Mouse (Mus musculus) MEL (cell line): ENCODE measurements around the gene Spata32.

Experiments
- CTCF ChIP-seq, 3 experiments: IDR thresholded peaks in 2 of 3; conservative IDR thresholded peaks in 1 of 3; 2 replicates each; pipeline ENCODE4 v1.5.1; 2011 to 2012; ENCODE audit warnings: low read length in 3 of 3, low read depth in 2 of 3, mild to moderate bottlenecking in 2 of 3, improper control_type of control experiment in 1 of 3, inconsistent platforms in 1 of 3, mixed read lengths in 1 of 3, moderate library complexity in 1 of 3; ENCODE audit not compliant: control insufficient read depth in 1 of 3, insufficient read depth in 1 of 3, poor library complexity in 1 of 3, severe bottlenecking in 1 of 3
- EP300 ChIP-seq, 2 experiments: IDR thresholded peaks; 2 replicates each; pipeline ENCODE4 v1.6.1; 2011; ENCODE audit warnings: improper control_type of control experiment in 2 of 2, low read length in 2 of 2, low read depth in 1 of 2, mild to moderate bottlenecking in 1 of 2
- JUND ChIP-seq: IDR thresholded peaks from 2 replicates; pipeline ENCODE4 v1.6.1; 2011; ENCODE audit warnings: low read depth, mild to moderate bottlenecking, improper control_type of control experiment, low read length
- MAX ChIP-seq: IDR thresholded peaks from 2 replicates; pipeline ENCODE4 v1.6.1; 2011; ENCODE audit warnings: low read length, improper control_type of control experiment
- MAZ ChIP-seq: IDR thresholded peaks from 2 replicates; pipeline ENCODE4 v1.6.1; 2012; ENCODE audit warnings: low read depth, mild to moderate bottlenecking, inconsistent platforms, low read length, improper control_type of control experiment
- POLR2A ChIP-seq, 2 experiments: IDR thresholded peaks; 2 replicates each; pipeline ENCODE4 v1.6.1; 2011 to 2012; ENCODE audit warnings: low read length in 2 of 2, mild to moderate bottlenecking in 2 of 2, control low read depth in 1 of 2, improper control_type of control experiment in 1 of 2, low read depth in 1 of 2, moderate library complexity in 1 of 2; ENCODE audit not compliant: control insufficient read depth in 1 of 2, insufficient read depth in 1 of 2, poor library complexity in 1 of 2
- TAL1 ChIP-seq: IDR thresholded peaks from 2 replicates; pipeline ENCODE4 v1.6.1; 2012; ENCODE audit warnings: mild to moderate bottlenecking, inconsistent platforms, low read length, moderate library complexity, mixed read lengths
- TBP ChIP-seq: IDR thresholded peaks from 2 replicates; pipeline ENCODE4 v1.8.0; 2011; ENCODE audit warnings: low read depth, low read length, improper control_type of control experiment
- USF1 ChIP-seq: IDR thresholded peaks from 2 replicates; pipeline ENCODE4 v1.6.1; 2014; ENCODE audit warnings: low read depth, mild to moderate bottlenecking, inconsistent platforms, low read length, improper control_type of control experiment, moderate library complexity
- ZNF384 ChIP-seq: IDR thresholded peaks from 2 replicates; pipeline ENCODE4 v1.6.1; 2012; ENCODE audit warnings: low read depth, mild to moderate bottlenecking, inconsistent platforms, low read length, improper control_type of control experiment

DNA sequence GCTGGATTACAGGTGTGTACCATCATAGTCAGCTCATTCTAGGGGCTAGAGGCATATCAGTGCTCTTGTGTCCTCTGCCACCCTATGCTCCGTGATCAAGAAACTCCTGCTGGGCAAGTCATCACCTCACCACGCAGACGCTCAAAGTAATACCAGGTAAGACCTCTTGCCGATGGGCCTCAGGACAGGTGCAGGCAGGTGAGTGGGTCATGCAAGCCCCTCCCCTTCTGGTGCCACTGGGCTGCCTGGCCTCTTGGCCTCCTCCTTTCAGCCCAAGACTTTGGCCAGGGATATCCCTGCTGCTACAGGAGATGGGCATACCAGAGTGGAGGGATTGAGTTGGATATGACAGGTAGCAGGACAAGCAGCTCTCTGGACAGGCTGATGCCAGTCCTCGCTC lies 1.0 kb upstream of the Spata32 start:
- TF ChIP-seq EP300 (IDR thresholded peaks at IDR 0.05; ENCODE audit: low read depth in 1 of 2, low read length in 2 of 2) (no peak), MAZ (no peak), TBP (no peak), ZNF384 (no peak), POLR2A (IDR thresholded peaks at IDR 0.05; ENCODE audit: control insufficient read depth in 1 of 2, insufficient read depth in 1 of 2, low read depth in 1 of 2, low read length in 2 of 2, poor library complexity in 1 of 2) (no peak), USF1 (no peak), JUND (no peak), CTCF (IDR thresholded peaks at IDR 0.05 in 2 of 3, conservative IDR thresholded peaks at IDR 0.05 in 1 of 3; ENCODE audit: control insufficient read depth in 1 of 3, insufficient read depth in 1 of 3, low read depth in 2 of 3, low read length in 3 of 3, poor library complexity in 1 of 3, severe bottlenecking in 1 of 3) (no peak), TAL1 (no peak), MAX (no peak)
